Mouse (Mus musculus) G1E (cell line): ENCODE results near the gene Akap13. TPM values are rescaled to one million over a fixed set of nuclear protein-coding genes. Genes with fewer than 3 reads are reported as not detected.

Source experiments
- ATAC-seq: 2 replicates; pipeline ENCODE4 v1.8.0; 2016; ENCODE audit warnings: mild to moderate bottlenecking; ENCODE audit not compliant: insufficient number of reproducible peaks, poor library complexity, low FRiP score, severe bottlenecking; ENCODE audit errors: extremely low read depth
- DNase-seq: peaks from one replicate; pipeline ENCODE4 v3.0.0; 2012; ENCODE audit warnings: low spot score
- H3K27me3 ChIP-seq: 2 replicates; pipeline ENCODE4 v1.6.1; 2012; ENCODE audit warnings: mild to moderate bottlenecking, low read length, inconsistent platforms; ENCODE audit not compliant: insufficient read depth
- H3K36me3 ChIP-seq: replicated peaks from 2 replicates; pipeline ENCODE3; 2012; ENCODE audit warnings: mild to moderate bottlenecking, inconsistent platforms
- H3K4me1 ChIP-seq: 2 replicates; pipeline ENCODE4 v1.6.1; 2012; ENCODE audit warnings: low read depth, low read length, inconsistent platforms, mixed read lengths; ENCODE audit not compliant: insufficient read depth
- H3K4me3 ChIP-seq: 2 replicates; pipeline ENCODE4 v1.5.1; 2012; ENCODE audit warnings: low read depth, mild to moderate bottlenecking, inconsistent platforms, low read length, moderate library complexity, mixed read lengths
- H3K9me3 ChIP-seq: replicated peaks from 2 replicates; pipeline ENCODE4 v1.6.1; 2012; ENCODE audit warnings: inconsistent platforms
- CTCF ChIP-seq: IDR thresholded peaks from 2 replicates; pipeline ENCODE4 v1.5.1; 2012; ENCODE audit warnings: low read depth, low read length, inconsistent platforms, mixed read lengths
- GATA1 ChIP-seq: IDR thresholded peaks from 2 replicates; pipeline ENCODE4 v1.6.1; 2012; ENCODE audit warnings: borderline replicate concordance, low read length, inconsistent platforms, mixed read lengths
- GATA2 ChIP-seq: IDR thresholded peaks from 2 replicates; pipeline ENCODE4 v1.6.1; 2012; ENCODE audit warnings: low read depth, low read length, inconsistent platforms, borderline replicate concordance
- POLR2AphosphoS5 ChIP-seq: IDR thresholded peaks from 2 replicates; pipeline ENCODE4 v1.6.1; 2012; ENCODE audit warnings: low read depth, low read length, inconsistent platforms; ENCODE audit not compliant: insufficient replicate concordance
- TAL1 ChIP-seq: conservative IDR thresholded peaks from 2 replicates; pipeline ENCODE4 v1.6.1; 2012; ENCODE audit warnings: low read depth, low read length, inconsistent platforms, mixed read lengths
- polyA plus RNA-seq: library from polyadenylated mRNA; stranded (reverse); fragments of >175 nt; gene quantifications from 2 replicates; pipeline ENCODE4 v1.2.3, GENCODE M21; 2012
- total RNA-seq, 2 experiments: library from RNA; stranded (forward) in 1 of 2; stranded (reverse) in 1 of 2; fragments of 200-1000 nt in 1 of 2; fragments of >200 nt in 1 of 2; fragmentation: Nextera tagmentation in 1 of 2; gene quantifications; 2 replicates each; pipeline ENCODE4 v1.2.3; 2014 to 2017

Akap13 gene
- total and polyA plus RNA-seq, 3 experiments, result 2.8 to 123 (median 47.0) TPM

DNA sequence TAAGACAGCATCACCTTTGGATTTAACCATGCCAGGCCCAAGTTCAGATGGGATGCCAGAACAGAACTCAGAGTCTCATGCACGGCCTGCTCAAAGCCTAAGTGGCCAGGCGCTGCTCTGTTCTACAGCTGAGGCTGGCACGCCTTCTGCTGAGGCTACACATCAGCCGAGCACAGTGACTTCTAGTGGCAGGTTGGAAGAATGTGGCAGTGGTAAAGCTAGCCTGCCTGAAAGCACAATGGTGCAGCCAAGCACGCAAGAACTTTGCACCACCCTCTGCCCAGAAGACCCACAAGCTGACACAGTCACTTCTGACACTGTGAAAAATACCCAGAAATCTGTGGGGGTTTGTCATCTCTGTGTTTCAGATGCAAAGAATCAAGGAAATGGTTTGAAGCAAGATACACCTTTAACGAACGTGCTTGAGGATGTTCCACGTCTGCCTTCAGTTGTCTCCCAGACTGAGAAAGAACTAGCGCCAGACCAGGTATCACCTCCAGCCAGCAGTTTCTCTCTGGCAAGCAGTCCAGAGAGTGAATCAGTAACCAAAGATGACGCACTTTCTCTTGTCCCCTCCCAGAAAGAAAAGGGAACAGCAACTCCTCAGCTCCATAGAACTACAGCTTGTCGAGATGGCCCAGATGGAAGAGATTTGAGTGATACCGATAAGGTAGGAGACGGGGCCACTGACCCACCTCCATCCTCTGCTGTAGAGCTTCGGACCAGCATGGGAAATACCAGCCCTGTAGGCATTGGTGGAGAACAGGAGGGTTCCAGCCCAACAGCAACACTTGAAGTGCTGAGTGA is 154.3 kb downstream of the Akap13 start:
- H3K36me3 ChIP-seq, result peaks cover 2% of the 10 kb centered on the region
- H3K4me1 ChIP-seq, result peaks cover 45% of the 10 kb centered on the region
- TF ChIP-seq GATA2, result no peak
- no peak; the same call in 1 of the 2 replicates for TF ChIP-seq CTCF
- no peak for TF ChIP-seq POLR2AphosphoS5
- TF ChIP-seq GATA1, result no peak
- no peak for TF ChIP-seq TAL1
- H3K4me3 ChIP-seq, result peak overlapping the region; percentile 60; the same call in 1 of the 2 replicates
- H3K27me3 ChIP-seq, result no peaks in the 10 kb centered on the region; the same call in 1 of the 2 replicates
- ATAC-seq, result peak; percentile 38; the same call in 1 of the 2 replicates
- H3K9me3 ChIP-seq, result no peaks in the 10 kb centered on the region
- peak; percentile 3 for DNase-seq

DNA sequence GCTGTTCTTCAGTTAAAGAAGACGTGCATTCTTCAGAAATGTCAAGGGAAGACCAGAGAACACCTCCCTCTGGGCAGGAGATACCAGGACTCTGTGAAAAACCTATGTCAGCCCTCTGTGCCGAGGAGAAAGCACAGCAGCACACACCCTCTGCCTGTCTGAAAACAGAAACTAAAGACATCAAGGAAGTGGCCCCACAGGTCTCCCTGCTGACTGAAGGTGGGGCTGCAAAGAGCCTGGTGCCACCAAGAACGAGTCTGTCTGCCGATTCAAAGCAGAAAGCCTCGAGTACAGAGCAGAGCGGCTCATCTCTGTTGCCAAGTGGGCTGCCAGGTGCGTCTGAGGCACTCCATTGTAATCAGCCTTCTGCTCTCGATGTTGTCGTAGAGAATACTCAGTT is 155.1 kb downstream of the Akap13 start:
- Histone ChIP-seq H3K9me3 (no peaks in the 10 kb centered on the region), H3K27me3 (no peaks in the 10 kb centered on the region; the same call in 1 of the 2 replicates), H3K4me1 (peaks cover 48% of the 10 kb centered on the region), H3K4me3 (peak overlapping the region; percentile 60; the same call in 1 of the 2 replicates), H3K36me3 (peaks cover 5% of the 10 kb centered on the region)
- ATAC-seq (no peak), DNase-seq (peak; percentile 25)
- TF ChIP-seq CTCF (no peak), TAL1 (no peak), GATA2 (no peak), POLR2AphosphoS5 (no peak), GATA1 (no peak)

DNA sequence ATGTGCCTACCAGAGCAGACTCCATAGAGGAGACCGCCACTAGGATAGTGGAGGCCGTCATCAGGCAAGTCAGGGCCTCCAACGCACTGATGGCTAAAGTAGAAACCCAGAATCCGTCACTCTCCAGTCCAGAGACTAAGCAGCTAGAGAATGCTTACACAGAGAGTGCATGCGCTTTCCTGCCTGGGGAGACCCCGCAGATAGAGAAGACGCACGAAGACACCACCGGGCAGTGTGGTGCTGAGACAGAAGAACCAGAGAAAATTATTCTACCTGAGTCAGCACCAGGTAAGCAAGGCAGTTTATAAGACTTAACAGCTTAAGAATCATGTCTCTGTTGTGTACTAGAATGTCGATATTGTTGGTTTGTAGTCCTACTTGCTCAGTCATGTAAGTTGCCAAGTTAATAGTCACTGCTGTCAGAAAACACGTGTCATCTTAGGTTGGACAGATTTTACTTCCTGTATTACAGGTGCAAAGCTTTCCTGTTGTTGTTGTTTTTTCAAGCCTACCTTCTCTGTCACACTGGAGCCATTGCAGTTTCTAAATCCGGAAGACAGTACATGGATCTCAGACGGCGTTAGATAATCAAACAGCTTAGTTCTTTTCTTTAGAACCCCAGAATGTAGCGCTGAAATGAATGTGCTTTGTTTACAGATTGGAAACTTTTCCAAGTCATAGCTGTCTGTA is 156.1 kb downstream of the Akap13 start:
- Histone ChIP-seq H3K9me3 (no peaks in the 10 kb centered on the region), H3K4me3 (peak overlapping the region; percentile 6; the same call in 1 of the 2 replicates), H3K4me1 (peaks cover 48% of the 10 kb centered on the region), H3K27me3 (no peaks in the 10 kb centered on the region; the same call in 1 of the 2 replicates), H3K36me3 (peaks cover 15% of the 10 kb centered on the region)
- ATAC-seq, result no peak
- no peak for DNase-seq
- no peak for TF ChIP-seq CTCF
- no peak for TF ChIP-seq GATA2

DNA sequence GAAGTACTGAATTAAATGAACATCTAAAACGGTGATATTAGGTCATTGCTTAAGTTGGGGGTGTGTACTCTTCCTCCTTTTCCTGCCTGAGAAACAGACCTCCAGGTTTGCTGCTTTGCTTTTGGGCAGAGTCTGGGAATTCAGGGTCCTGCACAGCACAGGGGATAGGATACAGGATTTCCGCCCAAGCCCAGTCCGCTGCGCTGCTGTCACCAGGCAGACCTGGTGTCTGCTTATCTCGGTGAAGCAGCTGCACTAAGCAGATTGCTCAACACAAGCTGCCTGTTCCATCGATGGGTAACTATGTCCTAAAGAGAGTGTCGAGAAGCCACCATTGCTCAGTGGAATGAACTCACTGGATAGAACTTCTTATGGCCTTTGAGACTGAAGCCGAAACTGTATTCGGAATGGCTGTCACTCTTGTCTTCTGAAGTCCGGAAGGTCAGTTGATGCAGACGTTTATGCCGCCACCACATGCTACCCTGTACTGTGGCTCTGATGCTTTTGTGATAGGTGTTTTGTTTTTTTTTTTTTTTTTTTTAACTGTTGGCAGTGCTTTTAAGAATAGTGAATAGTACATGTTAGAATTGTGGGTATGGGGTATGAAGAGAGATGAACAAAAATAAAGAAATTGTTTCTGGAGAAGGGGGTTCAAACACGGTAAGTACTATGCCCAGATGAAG is 156.8 kb downstream of the Akap13 start:
- no peaks in the 10 kb centered on the region for H3K9me3 ChIP-seq
- H3K4me1 ChIP-seq, result peaks cover 48% of the 10 kb centered on the region
- ATAC-seq (peak; percentile 89), DNase-seq (peak; percentile 65)
- H3K4me3 ChIP-seq, result peak overlapping the region; percentile 68
- H3K36me3 ChIP-seq, result peaks cover 23% of the 10 kb centered on the region
- peak; percentile 38; the same call in 1 of the 2 replicates for TF ChIP-seq GATA2
- TF ChIP-seq POLR2AphosphoS5, result no peak
- TF ChIP-seq TAL1, result peak; percentile 98
- no peak for TF ChIP-seq CTCF
- TF ChIP-seq GATA1, result no peak
- no peaks in the 10 kb centered on the region; the same call in 1 of the 2 replicates for H3K27me3 ChIP-seq

DNA sequence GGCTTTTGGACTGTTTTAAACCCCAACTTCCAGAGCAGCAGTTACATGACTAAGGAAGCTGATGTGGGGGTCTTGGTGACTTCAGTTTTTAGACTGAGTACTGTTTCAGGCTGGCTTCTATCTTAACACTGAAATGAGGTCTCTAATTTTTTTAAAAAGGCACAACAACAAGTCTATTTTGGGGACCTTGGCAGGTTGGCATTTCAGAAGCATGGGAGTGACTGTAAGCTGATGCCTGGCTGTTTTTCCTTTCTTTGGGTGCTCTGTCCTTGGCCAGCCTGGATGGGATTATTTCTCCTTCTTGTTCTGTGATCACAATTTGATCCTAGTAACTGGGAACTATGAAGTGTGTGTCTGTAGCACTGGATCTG is 157.3 kb downstream of the Akap13 start:
- no peaks in the 10 kb centered on the region; the same call in 1 of the 2 replicates for H3K27me3 ChIP-seq
- TF ChIP-seq TAL1 (no peak), GATA1 (no peak), CTCF (no peak), GATA2 (no peak), POLR2AphosphoS5 (no peak)
- peaks cover 24% of the 10 kb centered on the region for H3K36me3 ChIP-seq
- peaks cover 48% of the 10 kb centered on the region for H3K4me1 ChIP-seq
- ATAC-seq (no peak), DNase-seq (no peak)
- no peaks in the 10 kb centered on the region for H3K9me3 ChIP-seq
- peak overlapping the region; percentile 68 for H3K4me3 ChIP-seq
